Mouse (Mus musculus) cerebellum, adult 9-11 months (tissue): ENCODE results near the gene Tns3.
"Not testable (repeated sequence)": the region's sequence is repeated elsewhere in the genome, so short reads cannot be mapped to it uniquely, and the experiment has no call there.

Experiments
- DNase-seq: peaks from one replicate; pipeline ENCODE4 v3.0.0; 2022

Tns3 gene

GRCm38 (mm10) chr11:8572762-8573161 lies 91.6 kb downstream of the Tns3 start:
- DNase-seq: no peak

GRCm38 (mm10) chr11:8569232-8570028 lies 94.9 kb downstream of the Tns3 start:
- no peak for DNase-seq

GRCm38 (mm10) chr11:8568829-8569228 lies 95.5 kb downstream of the Tns3 start:
- no peak for DNase-seq

DNA sequence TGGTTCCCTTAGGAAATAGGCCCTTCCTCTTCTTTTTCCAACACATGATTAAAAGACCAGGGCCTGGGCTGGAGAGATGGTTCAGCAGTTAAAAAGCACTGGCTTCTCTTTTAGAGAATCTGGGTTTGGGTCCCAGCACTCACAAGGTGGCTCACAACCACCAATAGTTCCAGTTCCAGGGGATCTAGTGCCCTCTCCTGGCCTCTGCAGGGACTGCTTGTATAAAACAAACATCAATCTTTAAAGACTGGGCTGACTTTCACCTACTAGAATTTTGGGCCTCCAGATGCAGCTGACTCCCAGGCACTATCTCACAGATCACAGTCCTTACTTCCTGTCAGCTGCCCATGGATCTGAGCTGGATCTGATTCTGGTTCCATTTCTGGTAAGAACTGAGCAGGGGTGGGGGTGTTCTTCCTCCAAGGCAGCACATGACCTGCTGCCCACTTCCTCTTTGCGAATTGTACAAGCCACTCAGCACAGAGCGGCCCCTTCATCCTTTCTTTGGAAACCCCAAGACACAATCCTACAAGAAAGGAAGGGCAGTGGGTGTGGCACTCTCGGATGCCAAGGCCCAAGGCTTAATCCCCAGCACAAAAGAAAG lies 98.0 kb downstream of the Tns3 start:
- no peak for DNase-seq

DNA sequence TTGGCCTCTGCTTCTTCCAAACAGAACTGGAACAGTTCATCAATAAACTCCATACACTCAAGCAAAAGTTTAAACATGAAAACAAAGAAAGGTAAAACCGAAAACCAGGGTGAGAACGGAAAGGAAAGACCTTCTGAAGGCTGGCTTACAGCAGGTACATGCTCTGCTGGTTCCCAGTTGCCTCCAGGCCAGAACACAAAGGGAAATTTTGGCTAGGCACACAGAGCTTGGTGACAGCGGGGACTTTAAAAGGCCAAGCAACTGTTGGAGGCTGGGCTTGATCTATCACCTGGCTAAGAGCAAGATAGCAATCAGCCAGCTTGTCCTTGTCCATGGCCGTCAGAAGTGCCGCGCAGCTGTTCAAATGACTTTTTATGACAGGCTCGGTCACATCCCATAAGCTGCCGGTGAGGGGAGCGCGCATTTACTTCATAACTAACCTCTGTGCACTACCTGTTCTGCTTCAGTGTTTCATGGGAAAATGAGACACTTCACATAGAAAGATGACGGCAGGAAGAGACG lies 105.5 kb downstream of the Tns3 start:
- no peak for DNase-seq

GRCm38 (mm10) chr11:8558258-8558657 lies 106.1 kb downstream of the Tns3 start:
- DNase-seq: peak; percentile 13

- DNase-seq: no peak
These were observed 107.3 kb downstream of the Tns3 start for GRCm38 (mm10) chr11:8557006-8557405.

GRCm38 (mm10) chr11:8551710-8552109 lies 112.6 kb downstream of the Tns3 start:
- no peak for DNase-seq

GRCm38 (mm10) chr11:8547661-8548060 lies 116.7 kb downstream of the Tns3 start:
- no peak for DNase-seq

GRCm38 (mm10) chr11:8545798-8546197 lies 118.5 kb downstream of the Tns3 start:
- DNase-seq: no peak

DNA sequence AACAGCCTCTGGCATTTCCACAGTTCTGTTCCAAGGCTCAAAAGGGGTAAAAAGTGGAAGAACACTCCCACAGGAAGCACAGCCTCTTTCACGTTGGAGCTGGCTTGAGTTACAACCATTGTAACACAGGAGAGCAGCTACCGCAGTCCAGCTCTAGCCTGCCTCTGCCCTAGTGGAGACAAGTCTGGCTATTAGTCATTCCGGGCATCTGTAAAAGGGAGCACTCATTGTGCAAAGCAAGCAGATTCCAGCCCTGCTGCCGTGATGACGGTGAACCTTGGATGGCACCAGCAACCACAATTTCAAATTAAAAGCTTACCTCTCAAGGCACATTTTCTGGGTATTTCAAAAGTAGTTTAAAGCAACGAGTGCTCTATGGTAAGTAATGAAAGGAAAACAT lies 120.0 kb downstream of the Tns3 start:
- DNase-seq: no peak

- DNase-seq: no peak
These were observed 123.0 kb downstream of the Tns3 start for GRCm38 (mm10) chr11:8541222-8541815.

DNA sequence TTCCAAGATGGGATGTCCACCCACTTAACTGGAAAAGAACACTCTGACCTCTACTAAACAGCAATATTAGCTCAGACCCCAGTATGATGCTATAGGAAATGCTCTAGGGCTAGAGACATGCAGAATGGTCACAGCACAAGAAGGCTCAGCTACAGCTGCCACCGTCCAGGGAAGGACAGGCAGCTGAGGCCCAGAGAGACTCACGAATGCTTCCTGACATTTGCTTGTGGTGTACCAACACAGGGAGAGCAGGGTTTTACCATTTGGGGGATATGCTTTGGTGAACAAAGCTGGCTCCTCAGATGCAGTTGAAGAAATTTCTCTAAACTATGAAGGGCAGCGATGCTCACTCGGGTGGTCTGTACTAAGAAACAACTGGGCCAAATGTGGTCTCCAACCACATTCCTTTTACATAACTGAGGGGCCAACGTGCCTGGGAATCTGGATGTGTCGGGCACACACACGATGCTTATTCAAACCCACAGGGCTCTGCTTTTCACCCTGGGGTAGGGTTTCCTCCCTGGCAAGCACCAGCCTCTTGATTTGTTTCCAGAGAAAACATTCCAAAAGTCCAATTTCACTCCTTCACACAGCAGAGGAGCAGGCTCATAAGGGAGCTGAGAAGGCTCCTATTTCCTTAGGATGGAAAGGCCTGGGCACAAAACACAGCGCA lies 124.6 kb downstream of the Tns3 start:
- DNase-seq: no peak

DNA sequence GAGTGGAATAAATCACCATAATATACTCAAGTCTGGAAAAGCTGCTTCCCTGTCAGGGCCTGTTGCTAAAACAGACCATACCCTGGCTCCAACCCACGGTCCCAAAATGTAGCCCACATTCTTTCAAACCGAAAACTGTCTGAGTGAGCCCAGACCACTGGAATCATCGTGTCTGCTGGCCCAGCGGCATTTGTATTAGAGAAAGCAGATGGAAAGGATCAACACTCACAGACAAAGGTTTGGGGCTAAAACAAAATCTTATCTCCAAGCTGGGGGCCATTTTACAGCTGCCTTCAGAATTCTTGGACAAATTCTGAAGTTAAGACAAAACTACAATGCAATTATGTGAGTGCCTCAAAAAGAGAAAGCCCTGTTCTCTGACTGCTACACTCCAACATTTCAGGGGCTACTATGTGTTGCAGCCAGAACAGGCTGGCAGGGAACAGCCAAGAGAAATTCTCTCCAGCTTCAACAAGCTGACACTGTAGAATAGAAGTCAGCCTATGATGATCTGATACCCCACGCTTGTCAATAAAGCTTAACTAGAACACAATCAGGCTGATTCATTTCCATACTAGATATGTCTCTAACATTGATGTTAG lies 127.2 kb downstream of the Tns3 start:
- DNase-seq: no peak

DNA sequence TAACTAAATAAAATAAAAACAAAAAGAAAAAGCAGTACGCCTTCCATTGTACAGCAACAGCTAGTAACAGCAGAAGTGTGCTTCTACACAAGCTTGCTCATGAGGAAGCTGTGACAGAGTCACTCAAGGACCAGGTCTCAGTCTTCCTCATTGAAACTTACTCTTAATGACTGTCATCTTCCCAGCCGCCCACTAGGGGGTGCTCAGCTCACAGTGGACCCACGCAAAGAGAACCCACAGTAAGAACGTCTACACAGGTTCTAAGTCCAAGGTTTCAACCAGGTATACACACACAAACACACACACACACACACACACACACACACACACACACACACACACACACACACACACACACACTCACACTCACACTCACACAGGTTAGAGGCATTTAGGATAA lies 129.4 kb downstream of the Tns3 start:
- peak; percentile 27 for DNase-seq

- not testable (repeated sequence) for DNase-seq
These were observed 131.6 kb downstream of the Tns3 start for GRCm38 (mm10) chr11:8532771-8533170.

DNA sequence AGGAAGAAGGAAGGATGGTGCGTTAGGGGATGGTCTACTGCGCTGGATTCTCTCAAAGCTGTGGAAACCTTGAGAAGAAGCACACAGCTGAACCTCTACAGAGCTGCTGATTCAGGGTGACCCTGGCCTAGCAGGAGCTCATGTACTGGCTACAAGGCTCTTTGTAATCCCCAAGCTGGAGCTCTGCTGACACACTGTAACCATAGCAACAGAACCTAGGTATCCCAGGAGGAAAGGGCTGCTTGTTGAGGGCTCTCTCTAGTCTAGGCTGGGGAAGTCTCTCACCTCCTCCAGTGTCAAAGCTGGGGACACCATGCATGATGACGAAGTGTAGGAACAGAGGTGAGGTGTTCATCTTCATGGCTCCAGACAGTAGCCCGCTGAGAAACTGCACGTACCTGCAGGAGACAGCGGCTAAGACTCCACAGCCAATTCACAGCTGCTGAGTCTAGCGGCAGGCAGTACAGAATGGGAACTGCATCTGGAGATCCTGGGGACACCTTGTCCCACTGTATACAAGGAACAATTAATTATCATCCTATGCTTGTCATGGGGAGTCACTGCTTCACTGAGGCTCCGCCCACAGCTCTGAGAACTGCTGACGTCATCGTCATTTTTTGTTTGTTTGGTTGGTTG lies 132.1 kb downstream of the Tns3 start:
- no peak for DNase-seq

DNA sequence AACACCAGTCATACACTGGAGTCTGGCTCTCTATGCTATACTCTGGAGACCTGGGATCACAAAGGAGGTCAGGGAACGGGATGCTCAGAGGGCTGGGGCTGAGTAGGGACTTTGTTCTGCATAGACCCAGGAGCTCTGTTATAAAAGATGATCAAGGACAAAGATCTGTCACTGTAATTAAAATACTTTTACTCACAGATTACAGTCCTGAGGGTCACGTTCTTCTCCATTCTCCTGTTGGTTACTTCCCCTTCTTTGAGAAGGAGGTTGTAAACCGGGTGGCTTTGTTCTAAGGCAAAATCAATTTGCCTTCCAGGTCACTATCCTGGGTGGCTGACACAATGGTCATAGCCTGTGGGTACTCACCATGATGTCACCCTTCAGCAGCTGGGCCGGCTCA lies 133.8 kb downstream of the Tns3 start:
- no peak for DNase-seq

GRCm38 (mm10) chr11:8530036-8530435 lies 134.3 kb downstream of the Tns3 start:
- DNase-seq: no peak

- DNase-seq: no peak
These were observed 138.7 kb downstream of the Tns3 start for GRCm38 (mm10) chr11:8525463-8526145.

GRCm38 (mm10) chr11:8523344-8524126 lies 140.8 kb downstream of the Tns3 start:
- peak; percentile 87 for DNase-seq
